Mouse (Mus musculus) thymus, adult 2 months (tissue): Measurements from ENCODE around the gene Polr3h.

ENCODE experiments used
- CTCF ChIP-seq: fragments of 200-500 bp; IDR thresholded peaks from 2 replicates; pipeline ENCODE4 v1.5.1; 2012; ENCODE audit warnings: mild to moderate bottlenecking, control low read depth, low read length, moderate library complexity, borderline replicate concordance; ENCODE audit not compliant: control insufficient read depth, poor library complexity, insufficient read depth; ENCODE audit errors: extremely low read depth
- POLR2A ChIP-seq: fragments of 200-500 bp; IDR thresholded peaks from 2 replicates; pipeline ENCODE4 v1.6.1; 2012; ENCODE audit warnings: mild to moderate bottlenecking, low read length, control low read depth, moderate library complexity; ENCODE audit not compliant: control insufficient read depth, poor library complexity, insufficient read depth; ENCODE audit errors: extremely low read depth

- TF ChIP-seq CTCF (no peak), POLR2A (no peak)
Observed at GRCm38 (mm10) chr15:81845033-81845625, 80.9 kb downstream of the Polr3h start.
